Mouse (Mus musculus) G1E (cell line): ENCODE data around the gene Il6st. TPM values are rescaled to one million over a fixed set of nuclear protein-coding genes. Genes with fewer than 3 reads are reported as not detected.

Experiments
- ATAC-seq: 2 replicates; pipeline ENCODE4 v1.8.0; 2016; ENCODE audit warnings: mild to moderate bottlenecking; ENCODE audit not compliant: insufficient number of reproducible peaks, poor library complexity, low FRiP score, severe bottlenecking; ENCODE audit errors: extremely low read depth
- DNase-seq: peaks from one replicate; pipeline ENCODE4 v3.0.0; 2012; ENCODE audit warnings: low spot score
- H3K27me3 ChIP-seq: 2 replicates; pipeline ENCODE4 v1.6.1; 2012; ENCODE audit warnings: mild to moderate bottlenecking, low read length, inconsistent platforms; ENCODE audit not compliant: insufficient read depth
- H3K36me3 ChIP-seq: replicated peaks from 2 replicates; pipeline ENCODE3; 2012; ENCODE audit warnings: mild to moderate bottlenecking, inconsistent platforms
- H3K4me1 ChIP-seq: 2 replicates; pipeline ENCODE4 v1.6.1; 2012; ENCODE audit warnings: low read depth, low read length, inconsistent platforms, mixed read lengths; ENCODE audit not compliant: insufficient read depth
- H3K4me3 ChIP-seq: 2 replicates; pipeline ENCODE4 v1.5.1; 2012; ENCODE audit warnings: low read depth, mild to moderate bottlenecking, inconsistent platforms, low read length, moderate library complexity, mixed read lengths
- H3K9me3 ChIP-seq: replicated peaks from 2 replicates; pipeline ENCODE4 v1.6.1; 2012; ENCODE audit warnings: inconsistent platforms
- CTCF ChIP-seq: IDR thresholded peaks from 2 replicates; pipeline ENCODE4 v1.5.1; 2012; ENCODE audit warnings: low read depth, low read length, inconsistent platforms, mixed read lengths
- GATA1 ChIP-seq: IDR thresholded peaks from 2 replicates; pipeline ENCODE4 v1.6.1; 2012; ENCODE audit warnings: borderline replicate concordance, low read length, inconsistent platforms, mixed read lengths
- GATA2 ChIP-seq: IDR thresholded peaks from 2 replicates; pipeline ENCODE4 v1.6.1; 2012; ENCODE audit warnings: low read depth, low read length, inconsistent platforms, borderline replicate concordance
- POLR2AphosphoS5 ChIP-seq: IDR thresholded peaks from 2 replicates; pipeline ENCODE4 v1.6.1; 2012; ENCODE audit warnings: low read depth, low read length, inconsistent platforms; ENCODE audit not compliant: insufficient replicate concordance
- TAL1 ChIP-seq: conservative IDR thresholded peaks from 2 replicates; pipeline ENCODE4 v1.6.1; 2012; ENCODE audit warnings: low read depth, low read length, inconsistent platforms, mixed read lengths
- polyA plus RNA-seq: library from polyadenylated mRNA; stranded (reverse); fragments of >175 nt; gene quantifications from 2 replicates; pipeline ENCODE4 v1.2.3, GENCODE M21; 2012
- total RNA-seq, 2 experiments: library from RNA; stranded (forward) in 1 of 2; stranded (reverse) in 1 of 2; fragments of 200-1000 nt in 1 of 2; fragments of >200 nt in 1 of 2; fragmentation: Nextera tagmentation in 1 of 2; gene quantifications; 2 replicates each; pipeline ENCODE4 v1.2.3; 2014 to 2017

The Il6st gene
- total and polyA plus RNA-seq, 3 experiments = 0.70 to 20.4 (median 5.0) TPM

DNA sequence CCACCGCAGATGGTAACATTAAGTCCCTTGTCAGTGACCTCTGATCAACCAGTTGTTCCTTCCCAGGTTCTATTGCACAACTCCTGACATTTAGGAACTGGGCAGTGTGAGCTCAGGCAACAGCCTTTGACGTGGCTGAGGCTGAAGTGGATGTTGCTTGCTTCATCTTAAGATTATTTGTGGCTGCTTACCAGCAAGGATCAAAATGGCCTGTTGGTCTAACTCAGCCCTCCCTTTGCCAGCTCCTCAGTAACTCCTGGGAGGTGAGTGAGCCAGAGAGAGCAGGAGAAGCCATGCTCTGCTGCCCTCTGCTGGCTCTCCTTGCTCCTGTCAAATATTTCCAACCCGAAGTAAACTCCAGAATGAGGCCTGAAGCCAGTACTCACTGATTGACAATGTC is 66.0 kb downstream of the Il6st start:
- H3K27me3 ChIP-seq = peaks cover 17% of the 10 kb centered on the region
- H3K9me3 ChIP-seq = 0 out of 2 replicates have a peak, but pooled peaks cover 4% of the 10 kb centered on the region
- no peaks in the 10 kb centered on the region for H3K36me3 ChIP-seq
- H3K4me1 ChIP-seq = no peaks in the 10 kb centered on the region; the same call in 1 of the 2 replicates
- TF ChIP-seq TAL1 = no peak
- TF ChIP-seq CTCF = peak; percentile 22; the same call in 1 of the 2 replicates
- ATAC-seq = peak; percentile 54
- H3K4me3 ChIP-seq = no peak overlapping the region
- peak; percentile 28 for DNase-seq

DNA sequence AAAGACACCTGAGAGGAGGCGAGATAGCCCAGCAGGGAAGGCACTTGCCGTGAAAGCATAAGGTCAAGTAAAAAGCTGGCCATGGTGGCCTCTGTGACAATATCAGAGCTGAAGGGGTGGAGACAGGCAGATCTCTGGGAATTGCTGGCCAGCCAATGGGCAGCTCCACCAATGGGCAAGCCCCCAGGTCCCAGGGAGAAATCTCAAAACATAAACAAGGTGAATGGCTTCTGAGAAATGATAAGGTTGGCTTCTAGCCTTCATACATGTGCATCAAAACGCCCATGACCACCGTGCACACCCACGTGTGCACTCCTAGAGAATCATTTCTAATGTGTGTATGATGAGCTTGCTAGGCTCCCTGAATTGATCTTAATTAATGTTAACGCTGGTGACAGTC is 68.4 kb downstream of the Il6st start:
- no peak for DNase-seq
- TF ChIP-seq GATA2 (no peak), GATA1 (no peak), CTCF (no peak)
- H3K4me3 ChIP-seq = no peak overlapping the region
- H3K36me3 ChIP-seq = no peaks in the 10 kb centered on the region
- no peak for ATAC-seq
- no peaks in the 10 kb centered on the region for H3K9me3 ChIP-seq
- H3K4me1 ChIP-seq = no peaks in the 10 kb centered on the region; the same call in 1 of the 2 replicates
- peaks cover 22% of the 10 kb centered on the region for H3K27me3 ChIP-seq

DNA sequence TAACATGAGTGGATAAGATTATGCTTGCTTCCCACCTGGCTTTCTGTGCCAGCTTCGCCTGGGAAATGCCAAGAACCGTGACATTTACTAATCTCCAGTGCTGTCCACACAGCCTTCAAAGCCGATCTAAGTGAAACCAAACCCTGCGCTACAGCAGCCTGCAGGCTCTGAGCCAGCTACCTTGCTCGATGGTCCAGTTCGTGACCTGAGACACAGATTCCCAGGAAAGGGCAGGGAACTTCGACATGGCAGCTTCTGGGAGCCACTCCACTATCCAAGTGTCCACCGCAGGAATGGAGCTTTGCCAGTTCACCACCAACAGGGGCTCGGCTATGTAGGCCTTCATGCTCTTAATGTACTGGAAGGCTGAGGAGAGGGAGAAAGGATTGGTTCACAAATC is 69.7 kb downstream of the Il6st start:
- H3K4me3 ChIP-seq = no peak overlapping the region
- no peaks in the 10 kb centered on the region for H3K36me3 ChIP-seq
- peaks cover 25% of the 10 kb centered on the region for H3K27me3 ChIP-seq
- no peak for ATAC-seq
- no peaks in the 10 kb centered on the region; the same call in 1 of the 2 replicates for H3K4me1 ChIP-seq
- H3K9me3 ChIP-seq = no peaks in the 10 kb centered on the region
- no peak for DNase-seq
- TF ChIP-seq GATA1 (no peak), POLR2AphosphoS5 (no peak), GATA2 (no peak), CTCF (no peak), TAL1 (no peak)

DNA sequence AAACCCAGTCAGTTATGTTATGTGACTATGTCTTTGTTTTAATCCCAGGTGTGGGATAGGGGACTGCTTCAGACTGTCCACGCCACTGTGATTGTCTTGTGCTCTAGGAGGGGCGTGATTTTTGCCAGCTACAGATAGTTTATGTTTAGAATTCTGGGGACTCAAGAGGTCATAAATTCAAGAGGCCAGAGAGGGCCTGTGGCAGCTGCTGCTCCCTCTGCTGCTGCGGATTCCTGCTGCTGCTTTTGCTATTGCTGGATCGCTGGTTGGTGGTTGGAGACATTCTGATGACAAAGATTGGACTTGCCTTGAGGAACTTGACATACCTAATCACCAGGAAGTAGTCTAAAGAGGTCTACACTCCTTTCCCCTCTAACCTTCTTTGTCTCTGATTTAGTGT is 72.7 kb downstream of the Il6st start:
- H3K4me3 ChIP-seq = no peak overlapping the region
- no peak for ATAC-seq
- no peaks in the 10 kb centered on the region for H3K36me3 ChIP-seq
- H3K9me3 ChIP-seq = no peaks in the 10 kb centered on the region
- DNase-seq = no peak
- no peak for TF ChIP-seq GATA1
- no peak for TF ChIP-seq TAL1
- no peak for TF ChIP-seq CTCF
- no peak for TF ChIP-seq POLR2AphosphoS5
- no peak for TF ChIP-seq GATA2
- H3K4me1 ChIP-seq = peaks cover 3% of the 10 kb centered on the region; the same call in 1 of the 2 replicates
- peaks cover 23% of the 10 kb centered on the region for H3K27me3 ChIP-seq

DNA sequence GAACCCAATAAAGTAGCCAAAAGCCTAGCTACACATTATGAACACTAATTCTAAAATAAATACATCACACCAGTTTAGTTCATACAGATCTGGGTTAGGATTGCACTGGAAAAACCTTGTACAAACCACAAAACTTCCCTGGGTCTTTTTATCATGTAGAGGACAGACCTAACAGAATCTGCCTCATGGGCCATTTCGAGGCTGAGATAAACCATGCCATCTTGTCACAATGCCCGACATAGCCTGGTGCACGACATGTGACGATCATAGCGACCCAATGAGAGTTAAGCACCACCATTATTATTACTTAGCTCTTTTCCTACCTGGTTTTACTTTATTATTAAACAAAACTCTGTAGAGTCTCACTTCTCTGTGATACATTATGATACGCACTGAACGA is 73.2 kb downstream of the Il6st start:
- TF ChIP-seq CTCF (no peak), TAL1 (no peak), GATA1 (no peak), GATA2 (no peak), POLR2AphosphoS5 (no peak)
- Histone ChIP-seq H3K36me3 (no peaks in the 10 kb centered on the region), H3K4me3 (no peak overlapping the region), H3K9me3 (no peaks in the 10 kb centered on the region), H3K27me3 (peaks cover 22% of the 10 kb centered on the region), H3K4me1 (peaks cover 3% of the 10 kb centered on the region; the same call in 1 of the 2 replicates)
- DNase-seq (no peak), ATAC-seq (no peak)

DNA sequence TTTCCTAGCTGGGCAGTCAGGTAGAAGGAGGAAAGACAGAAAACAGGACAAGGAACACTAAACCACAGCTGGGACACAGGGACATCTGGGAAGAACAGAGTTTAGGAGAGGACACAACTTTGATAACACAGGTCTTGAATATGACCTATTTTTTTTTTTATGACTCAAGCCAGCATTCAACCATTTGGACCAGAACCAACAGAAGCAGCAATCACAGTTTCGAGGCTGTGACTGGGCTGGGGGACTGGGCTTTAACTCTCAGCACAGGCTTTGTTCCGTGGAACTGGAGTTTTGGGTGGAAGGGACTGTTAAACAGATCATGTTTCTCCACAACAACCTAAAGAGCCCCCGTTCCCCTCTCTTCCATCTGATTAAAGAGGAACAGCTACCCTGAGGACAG is 76.7 kb downstream of the Il6st start:
- H3K27me3 ChIP-seq = peaks cover 29% of the 10 kb centered on the region
- ATAC-seq (no peak), DNase-seq (no peak)
- peaks cover 6% of the 10 kb centered on the region; the same call in 1 of the 2 replicates for H3K4me1 ChIP-seq
- no peak overlapping the region for H3K4me3 ChIP-seq
- TF ChIP-seq GATA1 = no peak
- no peak for TF ChIP-seq GATA2
- no peak for TF ChIP-seq POLR2AphosphoS5
- no peak for TF ChIP-seq CTCF
- no peak for TF ChIP-seq TAL1
- no peaks in the 10 kb centered on the region for H3K9me3 ChIP-seq
- H3K36me3 ChIP-seq = no peaks in the 10 kb centered on the region
